Mouse (Mus musculus) heart, postnatal 0 days (tissue): ENCODE data around the gene Map3k3.

Source experiments
- CTCF ChIP-seq: IDR thresholded peaks from 2 replicates; pipeline ENCODE4 v1.5.1; 2016; ENCODE audit warnings: antibody characterized with exemption, control low read depth, low read depth
- EP300 ChIP-seq: IDR thresholded peaks from 2 replicates; pipeline ENCODE4 v1.6.1; 2016; ENCODE audit warnings: antibody characterized with exemption, low read depth

DNA sequence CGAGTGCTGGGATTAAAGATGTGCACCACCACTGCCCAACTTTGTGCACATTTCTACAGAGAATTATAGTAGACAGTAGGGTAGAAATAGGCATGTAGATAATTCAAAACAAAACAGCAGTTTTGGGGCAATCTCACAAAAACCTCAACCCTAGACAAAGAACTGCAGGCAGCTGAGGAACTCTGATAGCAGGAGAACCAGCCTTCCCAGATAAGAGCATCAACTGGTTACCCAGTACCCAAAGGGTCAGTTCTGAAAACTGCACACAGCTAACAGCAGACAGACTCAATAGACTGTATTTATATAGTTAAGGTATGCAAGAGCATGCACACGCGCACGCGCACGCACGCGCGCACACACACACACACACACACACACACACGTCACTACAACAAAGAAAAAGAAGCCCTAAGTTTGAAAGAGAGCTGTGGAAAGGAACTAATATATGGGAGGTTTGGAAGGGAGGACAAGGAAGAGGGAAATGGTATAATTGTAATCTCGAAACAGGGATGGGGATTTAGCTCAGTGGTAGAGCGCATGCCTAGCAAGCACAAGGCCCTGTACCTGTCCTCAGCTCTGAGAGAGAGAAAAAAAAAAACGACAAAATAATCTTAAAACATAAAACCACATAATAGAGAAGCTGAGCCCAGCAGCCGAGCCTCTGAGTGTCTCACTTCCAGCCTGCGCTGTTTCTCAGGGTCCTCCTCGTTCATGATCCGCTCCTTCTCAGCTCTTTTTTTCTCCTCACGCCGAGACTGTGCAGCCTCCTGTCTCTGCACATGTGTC is 117.1 kb downstream of the Map3k3 start:
- TF ChIP-seq CTCF (no peak), EP300 (no peak)
